Mouse (Mus musculus): ENCODE data around the gene Itfg2.
"Not testable (repeated sequence)": the region's sequence is repeated elsewhere in the genome, so short reads cannot be mapped to it uniquely, and the experiment has no call there.

The Itfg2 gene

GRCm38 (mm10) chr6:128383752-128384151 is 41.0 kb downstream of the Itfg2 start:
- no peak for DNase-seq (ENCODE audit: low read depth, low spot score)

- DNase-seq (ENCODE audit: low read depth, low spot score): no peak
Observed at GRCm38 (mm10) chr6:128381254-128381653, 43.5 kb downstream of the Itfg2 start.

GRCm38 (mm10) chr6:128380594-128381167 is 44.0 kb downstream of the Itfg2 start:
- not testable (repeated sequence) for DNase-seq (ENCODE audit: low read depth, low spot score)

GRCm38 (mm10) chr6:128379636-128380035 is 45.1 kb downstream of the Itfg2 start:
- DNase-seq (ENCODE audit: low read depth, low spot score): no peak

- no peak for DNase-seq (ENCODE audit: low read depth, low spot score)
Observed at GRCm38 (mm10) chr6:128376371-128377085, 48.2 kb downstream of the Itfg2 start.

- DNase-seq (ENCODE audit: low read depth, low spot score): no peak
Observed at GRCm38 (mm10) chr6:128375192-128375591, 49.5 kb downstream of the Itfg2 start, which contains the start of the genes Tex52 and Gm44596. Tex52 (plus strand) TSS chr6:128375456. Gm44596 (plus strand) TSS chr6:128375503.

GRCm38 (mm10) chr6:128370040-128370439 is 54.7 kb downstream of the Itfg2 start:
- no peak for DNase-seq (ENCODE audit: low read depth, low spot score)

- DNase-seq (ENCODE audit: low read depth, low spot score): no peak
Observed at GRCm38 (mm10) chr6:128366466-128366865, 58.3 kb downstream of the Itfg2 start.

GRCm38 (mm10) chr6:128364721-128365120 is 60.0 kb downstream of the Itfg2 start:
- no peak for DNase-seq (ENCODE audit: low read depth, low spot score)

- no peak for DNase-seq (ENCODE audit: low read depth, low spot score)
Observed at GRCm38 (mm10) chr6:128363007-128363825, 61.5 kb downstream of the Itfg2 start.

GRCm38 (mm10) chr6:128362381-128363006 is 62.2 kb downstream of the Itfg2 start, which contains the start of the genes Rhno1 and Foxm1:
Rhno1 (minus strand) TSS chr6:128362911.
Foxm1 (plus strand) TSS chr6:128362967.
- DNase-seq (ENCODE audit: low read depth, low spot score): no peak

- DNase-seq (ENCODE audit: low read depth, low spot score): no peak
Observed at GRCm38 (mm10) chr6:128361901-128362300, 62.8 kb downstream of the Itfg2 start.
